Mouse (Mus musculus) gonadal fat pad, adult 2 months (tissue): ENCODE data around the gene BC030500. TPM values are rescaled to one million over a fixed set of nuclear protein-coding genes. Genes with fewer than 3 reads are reported as not detected.

Experiments
- DNase-seq: peaks from one replicate; pipeline ENCODE4 v3.0.0-alpha.2; 2012; ENCODE audit warnings: low read depth
- polyA plus RNA-seq: library from polyadenylated mRNA; depleted of rRNA; stranded (reverse); fragments of >200 nt; gene quantifications from 2 replicates; pipeline ENCODE4 v1.2.3, GENCODE M21; 2012; rRNA removed

Gene BC030500
- not detected in 2 replicates for polyA plus RNA-seq

DNA sequence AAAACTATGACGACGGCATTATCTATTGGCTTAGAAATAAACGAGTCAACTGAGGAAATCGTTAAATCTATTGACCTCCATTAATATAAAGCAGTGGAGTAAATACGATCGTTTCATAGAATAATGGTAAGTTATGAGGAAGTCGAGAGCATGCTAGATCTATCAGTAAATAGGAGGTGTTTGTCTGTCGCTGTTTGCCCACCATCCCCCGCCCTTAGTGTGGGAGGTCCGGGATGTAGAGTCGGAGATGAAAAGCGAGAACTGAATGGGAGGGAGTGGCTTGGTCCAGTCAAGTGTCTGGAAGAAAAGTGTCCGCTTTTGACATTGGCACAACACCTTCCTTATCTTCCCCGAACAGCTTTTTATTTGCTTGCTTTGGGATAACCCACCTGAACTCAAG, at the start of gene BC030500:
Gene BC030500, plus strand, starts transcription at position 79 of the 400 bp plus-strand sequence.
- no peak for DNase-seq

DNA sequence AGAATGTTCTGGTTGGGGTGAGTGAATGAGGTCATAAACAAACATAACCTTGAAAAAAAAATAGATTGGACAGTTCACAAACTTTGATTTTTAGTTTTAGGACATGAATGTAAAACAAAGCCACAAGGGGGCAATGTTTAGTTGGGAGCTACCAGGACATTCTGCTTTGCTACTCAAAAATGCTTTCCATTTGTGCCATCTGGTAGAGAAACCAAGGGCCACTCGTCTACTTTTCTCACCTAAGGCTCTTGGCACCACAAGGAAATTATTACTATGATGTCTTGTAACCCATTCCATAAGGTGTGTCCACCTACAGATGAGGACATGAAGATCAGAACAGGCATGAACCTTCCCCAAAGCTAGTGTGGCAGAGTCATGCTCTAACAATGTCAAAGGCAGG, 25.1 kb upstream of the BC030500 start:
- no peak for DNase-seq

DNA sequence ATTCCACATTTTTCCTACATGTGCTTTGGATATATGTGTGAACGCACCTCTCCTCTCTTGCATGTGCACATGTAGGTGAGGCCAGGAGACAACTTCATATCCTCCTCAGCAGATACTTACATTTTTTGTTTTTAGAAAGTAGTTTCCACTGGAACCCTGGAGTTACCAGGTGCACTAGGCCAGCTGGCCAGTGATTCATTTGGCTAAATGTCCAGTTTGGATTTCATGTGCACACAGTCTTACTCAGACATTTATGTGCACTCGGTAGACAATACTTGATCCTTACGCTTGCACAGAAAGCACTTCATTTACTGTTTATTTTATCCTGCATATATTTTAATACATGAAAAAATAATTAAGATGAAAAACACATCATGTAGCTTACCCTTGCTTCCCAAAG, 21.0 kb upstream of the BC030500 start:
- DNase-seq, result no peak

DNA sequence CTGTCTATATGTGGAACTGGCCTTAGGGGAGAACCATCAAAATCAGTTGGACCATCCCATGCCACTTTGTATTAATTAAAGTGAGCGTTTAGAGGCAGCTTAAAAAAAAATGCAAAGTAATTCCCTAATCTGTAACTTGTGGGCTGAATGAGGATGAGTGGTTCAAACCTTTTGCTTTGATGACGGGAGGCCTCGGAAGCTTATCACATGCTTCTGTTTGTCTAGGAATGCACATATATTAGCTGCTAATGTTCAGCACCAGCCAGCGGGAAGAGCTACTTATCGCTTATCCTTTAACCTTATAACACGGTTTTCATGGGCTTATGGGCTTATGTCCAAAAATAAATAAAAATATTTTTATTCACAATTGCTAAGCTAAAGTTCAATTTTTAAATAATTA, 15.6 kb upstream of the BC030500 start:
- DNase-seq, result no peak

DNA sequence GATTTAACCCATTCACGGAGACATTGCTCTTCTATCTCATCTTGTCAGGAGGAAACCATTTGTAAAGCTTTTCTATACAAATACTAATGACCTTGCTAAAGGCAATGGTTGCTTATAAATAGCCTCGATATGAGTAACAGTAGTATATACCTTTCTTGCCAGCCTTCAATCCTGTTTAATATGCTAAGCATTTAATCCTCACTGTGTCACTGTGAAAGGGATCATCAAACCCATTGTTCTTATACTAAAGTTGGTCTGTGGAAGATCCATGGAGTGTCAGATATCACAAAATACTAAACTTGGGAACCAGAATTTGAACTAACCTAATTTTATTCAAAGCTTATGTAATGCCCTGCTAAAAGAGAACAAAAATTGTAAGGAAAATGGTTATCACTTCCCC, 7.1 kb upstream of the BC030500 start:
- DNase-seq, result no peak

DNA sequence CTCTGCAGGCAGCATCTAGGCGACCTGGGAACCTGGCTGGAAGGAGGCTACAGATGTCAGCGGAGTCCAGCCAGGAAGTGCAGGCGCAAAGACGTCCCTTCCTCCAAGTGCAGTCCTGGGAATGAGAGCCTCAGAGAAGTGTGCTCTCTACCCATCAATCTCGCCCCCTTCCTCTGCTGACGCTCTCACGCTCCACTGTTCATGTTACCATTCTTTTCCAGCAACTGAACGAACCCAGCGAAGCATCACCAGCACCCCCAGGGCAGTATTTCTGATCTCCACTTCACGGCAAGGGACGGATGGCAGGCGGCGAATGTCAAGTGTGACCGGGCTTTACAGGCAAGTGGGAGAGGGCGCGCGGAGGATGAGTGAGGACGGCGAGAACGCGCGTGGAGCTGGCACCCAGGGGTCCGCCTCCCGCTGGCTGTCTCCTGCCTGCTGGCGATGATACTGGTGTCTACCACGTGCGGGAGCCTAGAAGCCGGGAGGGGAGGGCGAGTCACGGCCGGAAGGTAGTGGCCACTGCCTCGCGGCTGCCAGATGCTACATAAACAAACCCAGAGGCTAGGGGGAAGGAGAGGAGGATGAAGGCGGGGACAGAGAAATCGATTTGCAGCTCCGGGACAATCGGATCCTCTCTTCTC, 763 bp downstream of the BC030500 start, which contains the start of gene Galntl6:
Gene Galntl6, minus strand, starts transcription at position 445 of the 644 bp plus-strand sequence.
- no peak for DNase-seq

DNA sequence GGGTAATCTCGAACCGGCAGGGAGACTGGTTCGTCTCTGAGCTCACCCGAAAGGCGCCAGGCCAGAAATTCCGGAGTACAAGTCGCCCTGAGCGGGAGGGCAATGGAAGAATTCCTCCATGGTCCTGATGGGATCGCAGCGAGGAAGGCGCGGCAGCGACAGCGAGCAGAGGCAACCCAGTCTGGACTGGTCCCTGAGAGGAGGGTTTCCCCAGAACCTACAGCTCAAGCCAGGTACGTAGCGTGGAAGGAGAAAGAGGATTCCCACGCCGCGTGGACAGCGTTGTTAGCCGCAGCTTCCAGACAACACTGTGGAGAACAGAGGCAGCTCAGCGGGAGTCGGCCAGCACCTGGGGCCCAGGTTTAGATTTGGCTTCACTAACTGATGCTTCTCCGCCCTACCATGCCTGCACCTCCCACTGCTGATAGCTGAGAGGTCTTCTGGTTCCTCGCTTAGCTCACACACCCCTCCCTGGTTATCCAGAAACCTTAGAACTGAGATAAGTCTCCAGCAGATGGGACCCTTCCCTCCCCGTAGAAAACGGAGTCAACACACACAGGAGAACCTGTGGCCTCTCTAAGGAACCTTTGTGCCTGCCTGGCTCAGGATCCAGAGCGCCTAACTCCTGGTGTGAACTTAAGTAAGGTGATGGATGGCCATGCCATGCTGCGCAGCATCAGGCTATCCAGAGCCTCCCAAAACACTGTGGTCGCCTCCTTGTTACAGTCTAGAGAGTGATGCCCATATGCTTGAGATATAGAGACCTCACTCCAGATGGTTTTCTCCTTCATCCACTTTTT, 1.5 kb downstream of the BC030500 start:
- DNase-seq, result no peak

DNA sequence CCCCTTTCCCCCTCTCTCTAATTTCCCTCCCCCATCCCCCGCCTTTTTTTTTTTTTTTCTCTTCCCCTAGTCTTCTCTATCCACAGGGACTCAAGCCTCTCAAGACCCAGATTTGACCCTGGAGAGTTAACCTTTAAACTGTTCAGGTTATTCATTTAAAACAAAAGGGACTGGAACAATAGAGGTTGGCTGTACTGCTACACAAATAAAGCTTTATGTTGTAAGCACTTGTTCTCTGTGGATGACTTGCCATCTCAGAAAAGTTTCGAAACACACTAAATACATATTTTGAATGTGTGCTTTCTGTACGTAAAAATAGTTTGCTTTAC, 2.0 kb downstream of the BC030500 start:
- DNase-seq, result no peak

DNA sequence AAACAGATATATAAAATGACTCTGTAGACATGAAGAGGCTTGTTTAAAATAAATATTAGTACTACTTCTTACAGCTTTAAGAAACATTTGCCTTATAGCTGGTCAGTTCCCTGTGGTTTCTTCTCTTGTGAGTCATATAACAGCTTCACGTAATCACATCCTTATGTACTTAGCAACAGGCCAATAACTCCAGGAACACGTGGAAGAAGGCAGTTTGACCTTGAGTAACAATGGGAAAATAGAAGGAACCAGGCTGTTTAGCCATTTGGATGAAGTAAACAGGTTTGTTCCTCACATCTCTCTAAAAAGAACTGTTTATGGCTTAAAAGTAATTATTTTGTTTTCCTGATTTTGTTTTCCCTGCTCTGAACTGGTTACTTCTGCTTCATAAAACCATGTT, 3.6 kb downstream of the BC030500 start:
- DNase-seq, result no peak

DNA sequence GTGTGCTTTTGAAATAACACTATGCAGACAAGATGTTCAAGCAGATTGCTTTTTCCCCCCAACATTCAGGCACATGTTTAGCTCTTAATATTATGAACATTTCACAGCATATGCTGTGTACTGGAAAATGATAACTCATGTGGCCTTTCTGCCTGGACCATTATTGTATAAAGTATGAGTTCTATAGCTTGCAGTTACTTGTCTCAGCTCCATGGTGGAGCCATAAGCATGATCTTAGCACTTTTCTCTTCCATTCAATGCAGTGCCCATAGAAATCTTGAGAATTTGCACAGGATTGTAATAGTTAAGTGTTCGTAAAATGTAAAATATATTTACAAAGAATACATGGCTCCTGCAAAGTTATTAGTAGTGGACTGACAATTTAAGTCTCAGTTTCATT, 19.5 kb downstream of the BC030500 start:
- DNase-seq, result no peak

DNA sequence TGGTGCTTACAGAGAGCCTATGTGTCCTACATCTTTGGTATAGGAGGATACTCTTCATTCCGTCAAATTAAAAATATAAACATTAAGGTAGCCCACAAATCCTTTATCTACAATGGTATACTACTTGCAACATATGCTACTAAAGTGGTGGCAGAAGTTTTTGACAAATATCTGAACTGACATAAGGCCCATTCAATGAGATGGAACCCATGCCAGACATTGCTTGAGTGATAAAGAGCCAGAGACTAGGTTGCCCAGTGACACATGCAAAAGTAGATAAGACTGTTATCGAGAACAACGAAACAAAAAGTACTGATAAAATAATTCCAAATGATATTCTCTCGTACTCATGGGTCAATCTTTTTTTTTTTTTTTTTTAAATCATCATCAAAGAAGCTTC, 32.2 kb downstream of the BC030500 start:
- no peak for DNase-seq

DNA sequence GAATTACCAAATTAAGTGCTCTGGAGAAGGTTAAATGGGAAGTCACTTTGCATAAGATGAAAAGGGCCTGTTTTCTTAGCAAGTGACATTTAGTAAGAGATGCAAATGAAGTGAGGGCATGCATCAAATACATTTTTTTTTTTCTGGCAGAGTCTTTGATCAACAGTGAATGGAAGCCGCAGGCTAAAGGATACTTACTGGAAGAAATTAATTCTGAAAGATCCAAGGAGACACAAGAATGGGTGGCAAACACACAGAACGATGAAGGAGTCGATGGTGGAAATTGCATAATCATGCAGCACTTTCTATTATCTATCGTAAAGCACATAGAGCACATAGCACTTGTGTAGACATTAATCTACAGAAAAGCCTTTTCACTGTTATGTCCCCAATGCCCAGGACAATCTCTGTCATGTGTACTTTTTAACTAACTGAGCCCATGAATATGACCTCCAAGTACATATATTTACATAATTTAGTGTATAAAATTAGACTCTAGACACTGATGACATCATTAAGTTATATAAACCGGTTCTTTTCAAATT, 45.7 kb downstream of the BC030500 start:
- DNase-seq, result no peak

Other genes with a start within 250 kb of the BC030500 start
- 0.14 TPM in 1 of 2 replicates, not detected in the other for gene Galntl6, start 885 bp downstream of the BC030500 start, polyA plus RNA-seq